Mouse (Mus musculus): ENCODE measurements around the gene Map3k14.
"Not testable (repeated sequence)": the region's sequence is repeated elsewhere in the genome, so short reads cannot be mapped to it uniquely, and the experiment has no call there.

Gene Map3k14

GRCm38 (mm10) chr11:103267346-103268219, at the start of gene Map3k14:
Map3k14 (minus strand) TSS chr11:103267472.
- CTCF ChIA-PET = interaction anchor here (1.0 kb wide), 1 partner anchor 46 kb away, joined by 8 read pairs; no protein-coding TSS in a partner anchor

- CTCF ChIA-PET = interaction anchor here (1.7 kb wide), 1 partner anchor 17 kb away, joined by 4 read pairs; no protein-coding TSS in a partner anchor
These were observed 48.1 kb upstream of the Map3k14 start for GRCm38 (mm10) chr11:103315379-103315778.

- CTCF ChIA-PET = interaction anchor here (0.6 kb wide), 1 partner anchor 90 kb away, joined by 3 read pairs; no protein-coding TSS in a partner anchor
These were observed 47.6 kb upstream of the Map3k14 start for GRCm38 (mm10) chr11:103314736-103315374.

- CTCF ChIA-PET = interaction anchor here (1.0 kb wide), 1 partner anchor 45 kb away, joined by 8 read pairs; no protein-coding TSS in a partner anchor
These were observed 46.3 kb upstream of the Map3k14 start for GRCm38 (mm10) chr11:103313542-103313941.

GRCm38 (mm10) chr11:103312655-103313255, 45.5 kb upstream of the Map3k14 start:
- CTCF ChIA-PET = interaction anchor here (1.0 kb wide), 1 partner anchor 45 kb away, joined by 8 read pairs; no protein-coding TSS in a partner anchor

GRCm38 (mm10) chr11:103311960-103312611, 44.8 kb upstream of the Map3k14 start:
- CTCF ChIA-PET = no interaction called here

GRCm38 (mm10) chr11:103309956-103310574, 42.8 kb upstream of the Map3k14 start:
- CTCF ChIA-PET = no interaction called here

- CTCF ChIA-PET = no interaction called here
These were observed 40.6 kb upstream of the Map3k14 start for GRCm38 (mm10) chr11:103307910-103308309.

GRCm38 (mm10) chr11:103304525-103304924, 37.3 kb upstream of the Map3k14 start:
- CTCF ChIA-PET = interaction anchor here (0.8 kb wide), 1 partner anchor 210 kb away, joined by 3 read pairs; no protein-coding TSS in a partner anchor

GRCm38 (mm10) chr11:103294772-103295171, 27.5 kb upstream of the Map3k14 start:
- CTCF ChIA-PET = no interaction called here

GRCm38 (mm10) chr11:103294066-103294465, 26.8 kb upstream of the Map3k14 start:
- CTCF ChIA-PET = no interaction called here

GRCm38 (mm10) chr11:103292890-103293287, 25.6 kb upstream of the Map3k14 start:
- CTCF ChIA-PET = no interaction called here

- CTCF ChIA-PET = no interaction called here
These were observed 25.0 kb upstream of the Map3k14 start for GRCm38 (mm10) chr11:103292152-103292889.

GRCm38 (mm10) chr11:103290841-103291240, 23.6 kb upstream of the Map3k14 start:
- CTCF ChIA-PET = not testable (repeated sequence)

- CTCF ChIA-PET = interaction anchor here (1.0 kb wide), 1 partner anchor 69 kb away, joined by 3 read pairs; no protein-coding TSS in a partner anchor
These were observed 21.2 kb upstream of the Map3k14 start for GRCm38 (mm10) chr11:103288291-103288963.

- CTCF ChIA-PET = no interaction called here
These were observed 19.6 kb upstream of the Map3k14 start for GRCm38 (mm10) chr11:103286910-103287309.

- CTCF ChIA-PET = no interaction called here
These were observed 18.7 kb upstream of the Map3k14 start for GRCm38 (mm10) chr11:103285951-103286350.

GRCm38 (mm10) chr11:103285276-103285675, 18.0 kb upstream of the Map3k14 start:
- CTCF ChIA-PET = interaction anchor here (0.6 kb wide), 1 partner anchor 87 kb away, joined by 10 read pairs; no protein-coding TSS in a partner anchor

GRCm38 (mm10) chr11:103281784-103282183, 14.5 kb upstream of the Map3k14 start:
- CTCF ChIA-PET = no interaction called here

GRCm38 (mm10) chr11:103276450-103276849, 9.2 kb upstream of the Map3k14 start:
- CTCF ChIA-PET = no interaction called here

Measured in spleen, embryonic (tissue).